Mouse (Mus musculus): ENCODE measurements around the gene Olfr1. TPM values are rescaled to one million over a fixed set of nuclear protein-coding genes. Genes with fewer than 3 reads are reported as not detected.

Olfr1 gene
- polyA plus RNA-seq (2015; fragmentation: Nextera tagmentation; extraction: Ambion mirVana): not detected in 2 replicates

GRCm38 (mm10) chr11:73399514-73399913 lies at the start of gene Olfr1:
TSS of gene Olfr1 (minus strand) at chr11:73399614.
- no peaks in the 10 kb centered on the region for H3K4me1 ChIP-seq
- H3K27ac ChIP-seq (replicated peaks): no peak within 1 kb of the TSS
- H3K4me2 ChIP-seq (replicated peaks): no peak within 1 kb of the TSS
- no peak for ATAC-seq (replicated peaks)
- H3K36me3 ChIP-seq: no peaks in the 10 kb centered on the region
- no peak within 1 kb of the TSS for H3K4me3 ChIP-seq
- H3K9ac ChIP-seq (replicated peaks): no peak within 1 kb of the TSS
- H3K27me3 ChIP-seq: no peaks in the 10 kb centered on the region
- no peaks in the 10 kb centered on the region; the same call in 1 of the 2 replicates for H3K9me3 ChIP-seq

GRCm38 (mm10) chr11:73428377-73428776 lies 29.0 kb upstream of the Olfr1 start, which contains the start of gene Olfr378:
TSS of gene Olfr378 (minus strand) at chr11:73428477.
- 100% methylated on average over 1 of the region's 1 CpGs for WGBS
- Histone ChIP-seq H3K9me3 (0 out of 2 replicates have a peak, but pooled peaks cover 12% of the 10 kb centered on the region), H3K9ac (replicated peaks) (no peak within 1 kb of the TSS), H3K36me3 (no peaks in the 10 kb centered on the region), H3K27ac (replicated peaks) (no peak within 1 kb of the TSS), H3K4me2 (replicated peaks) (no peak within 1 kb of the TSS), H3K4me1 (no peaks in the 10 kb centered on the region), H3K4me3 (no peak within 1 kb of the TSS), H3K27me3 (no peaks in the 10 kb centered on the region)
- no peak for ATAC-seq (replicated peaks)

- 71% methylated on average over 4 of the region's 4 CpGs for WGBS
- no peak for ATAC-seq (replicated peaks)
- no peaks in the 10 kb centered on the region; the same call in 1 of the 2 replicates for H3K9me3 ChIP-seq
- no peaks in the 10 kb centered on the region for H3K36me3 ChIP-seq
- H3K27ac ChIP-seq (replicated peaks): no peak overlapping the region
- no peak overlapping the region for H3K9ac ChIP-seq (replicated peaks)
- no peak overlapping the region for H3K4me2 ChIP-seq (replicated peaks)
- no peaks in the 10 kb centered on the region for H3K4me1 ChIP-seq
- H3K4me3 ChIP-seq: no peak overlapping the region
- H3K27me3 ChIP-seq: no peaks in the 10 kb centered on the region
Observed at GRCm38 (mm10) chr11:73395374-73395773, 4.0 kb downstream of the Olfr1 start.

GRCm38 (mm10) chr11:73370946-73371345 lies 28.5 kb downstream of the Olfr1 start, which contains the start of gene Olfr376:
TSS of gene Olfr376 (plus strand) at chr11:73371246.
- Histone ChIP-seq H3K4me3 (no peak within 1 kb of the TSS), H3K27ac (replicated peaks) (no peak within 1 kb of the TSS), H3K9ac (replicated peaks) (no peak within 1 kb of the TSS), H3K4me2 (replicated peaks) (no peak within 1 kb of the TSS), H3K4me1 (no peaks in the 10 kb centered on the region), H3K9me3 (no peaks in the 10 kb centered on the region), H3K36me3 (no peaks in the 10 kb centered on the region), H3K27me3 (no peaks in the 10 kb centered on the region)
- no peak for ATAC-seq (replicated peaks)
- WGBS: 91% methylated on average over 2 of the region's 2 CpGs

- Histone ChIP-seq H3K9ac (replicated peaks) (no peak within 1 kb of the TSS), H3K27ac (replicated peaks) (no peak within 1 kb of the TSS), H3K4me1 (no peaks in the 10 kb centered on the region), H3K9me3 (no peaks in the 10 kb centered on the region), H3K27me3 (no peaks in the 10 kb centered on the region), H3K4me2 (replicated peaks) (no peak within 1 kb of the TSS), H3K36me3 (no peaks in the 10 kb centered on the region), H3K4me3 (no peak within 1 kb of the TSS)
- ATAC-seq (replicated peaks): no peak
- 45% methylated on average over 3 of the region's 3 CpGs for WGBS
Observed at GRCm38 (mm10) chr11:73350483-73350882, 48.9 kb downstream of the Olfr1 start, which contains the start of gene Olfr20. TSS of gene Olfr20 (plus strand) at chr11:73350783.

Other genes starting within 250 kb of the Olfr1 start
- gene P2rx5, start 239.2 kb downstream of the Olfr1 start, polyA plus RNA-seq (2015; fragmentation: Nextera tagmentation; extraction: Ambion mirVana): 1.0 and 1.3 TPM in 2 replicates
- 131 and 132 TPM in 2 replicates for gene Emc6, start 222.6 kb downstream of the Olfr1 start, polyA plus RNA-seq (2015; fragmentation: Nextera tagmentation; extraction: Ambion mirVana)
- gene Tax1bp3, start 222.5 kb downstream of the Olfr1 start, polyA plus RNA-seq (2015; fragmentation: Nextera tagmentation; extraction: Ambion mirVana): 172 and 173 TPM in 2 replicates
- 17.4 and 21.5 TPM in 2 replicates for gene Ctns, start 200.6 kb downstream of the Olfr1 start, polyA plus RNA-seq (2015; fragmentation: Nextera tagmentation; extraction: Ambion mirVana)
- gene Shpk, start 200.2 kb downstream of the Olfr1 start, polyA plus RNA-seq (2015; fragmentation: Nextera tagmentation; extraction: Ambion mirVana): 1.2 and 1.6 TPM in 2 replicates
- gene Trpv1, start 165.3 kb downstream of the Olfr1 start, polyA plus RNA-seq (2015; fragmentation: Nextera tagmentation; extraction: Ambion mirVana): 0.14 TPM in 1 of 2 replicates, not detected in the other
- 0.06 and 0.09 TPM in 2 replicates for gene Trpv3, start 132.2 kb downstream of the Olfr1 start, polyA plus RNA-seq (2015; fragmentation: Nextera tagmentation; extraction: Ambion mirVana)
- gene Aspa, start 70.0 kb downstream of the Olfr1 start, polyA plus RNA-seq (2015; fragmentation: Nextera tagmentation; extraction: Ambion mirVana): 0.54 and 0.57 TPM in 2 replicates
- gene Gm49340, start 69.9 kb downstream of the Olfr1 start, polyA plus RNA-seq (2015; fragmentation: Nextera tagmentation; extraction: Ambion mirVana): not detected in 2 replicates
- gene Spata22, start 69.9 kb downstream of the Olfr1 start, polyA plus RNA-seq (2015; fragmentation: Nextera tagmentation; extraction: Ambion mirVana): not detected in 2 replicates
- not detected in 2 replicates for gene Olfr20, start 48.8 kb downstream of the Olfr1 start, polyA plus RNA-seq (2015; fragmentation: Nextera tagmentation; extraction: Ambion mirVana)
- not detected in 2 replicates for gene Olfr376, start 28.4 kb downstream of the Olfr1 start, polyA plus RNA-seq (2015; fragmentation: Nextera tagmentation; extraction: Ambion mirVana)
- gene Olfr378, start 28.9 kb upstream of the Olfr1 start, polyA plus RNA-seq (2015; fragmentation: Nextera tagmentation; extraction: Ambion mirVana): not detected in 2 replicates
- gene Olfr380, start 57.9 kb upstream of the Olfr1 start, polyA plus RNA-seq (2015; fragmentation: Nextera tagmentation; extraction: Ambion mirVana): not detected in 2 replicates
- gene Olfr381, start 92.0 kb upstream of the Olfr1 start, polyA plus RNA-seq (2015; fragmentation: Nextera tagmentation; extraction: Ambion mirVana): not detected in 2 replicates
- not detected in 2 replicates for gene Olfr382, start 117.6 kb upstream of the Olfr1 start, polyA plus RNA-seq (2015; fragmentation: Nextera tagmentation; extraction: Ambion mirVana)
- gene Olfr385, start 193.4 kb upstream of the Olfr1 start, polyA plus RNA-seq (2015; fragmentation: Nextera tagmentation; extraction: Ambion mirVana): not detected in 2 replicates
- gene Olfr384, start 199.0 kb upstream of the Olfr1 start, polyA plus RNA-seq (2015; fragmentation: Nextera tagmentation; extraction: Ambion mirVana): not detected in 2 replicates